Mouse (Mus musculus) lung, adult 2 months (tissue): Measurements from ENCODE around the gene Ncor1. TPM values are rescaled to one million over a fixed set of nuclear protein-coding genes. Genes with fewer than 3 reads are reported as not detected.
"Not testable (repeated sequence)": the region's sequence is repeated elsewhere in the genome, so short reads cannot be mapped to it uniquely, and the experiment has no call there.

Source experiments
- DNase-seq: peaks from one replicate; pipeline ENCODE4 v3.0.0; 2022
- H3K4me1 ChIP-seq: fragments of 200-500 bp; 2 replicates; pipeline ENCODE4 v1.6.1; 2011; ENCODE audit warnings: low read length; ENCODE audit not compliant: control insufficient read depth, insufficient read depth
- H3K4me3 ChIP-seq: fragments of 200-500 bp; replicated peaks from 2 replicates; pipeline ENCODE3; 2011; ENCODE audit warnings: low read depth, mild to moderate bottlenecking, control low read depth, low read length; ENCODE audit errors: extremely low read depth
- CTCF ChIP-seq: fragments of 200-500 bp; IDR thresholded peaks from 2 replicates; pipeline ENCODE4 v1.5.1; 2011; ENCODE audit warnings: mild to moderate bottlenecking, low read length, control low read depth; ENCODE audit not compliant: insufficient read depth
- POLR2A ChIP-seq: fragments of 200-500 bp; IDR thresholded peaks from 2 replicates; pipeline ENCODE4 v1.6.1; 2011; ENCODE audit warnings: low read depth, mild to moderate bottlenecking, control low read depth, low read length, borderline replicate concordance; ENCODE audit errors: extremely low read depth
- WGBS: fragments of 180-500 bp; shearing (Covaris S2); methylation state at CpG from one replicate; pipeline ENCODE4 v1.1.7; 2018; 5-methylcytosine and 5-hydroxymethylcytosine counted together
- polyA plus RNA-seq: library from polyadenylated mRNA; depleted of rRNA; stranded (reverse); fragments of >200 nt; gene quantifications from 2 replicates; pipeline ENCODE4 v1.2.3, GENCODE M21; 2012

The Ncor1 gene
- polyA plus RNA-seq, 1 experiment: 92.5 TPM

- no peaks in the 10 kb centered on the region; the same call in 1 of the 2 replicates for H3K4me1 ChIP-seq
- 93% methylated on average over 10 of the region's 10 CpGs for WGBS
- TF ChIP-seq CTCF (no peak), POLR2A (no peak)
Measured at GRCm38 (mm10) chr11:62487540-62488350, 29.4 kb upstream of the Ncor1 start.

GRCm38 (mm10) chr11:62486949-62487348 lies 28.6 kb upstream of the Ncor1 start:
- no peak for DNase-seq
- WGBS: 76% methylated on average over 1 of the region's 1 CpGs
- Histone ChIP-seq H3K4me1 (no peaks in the 10 kb centered on the region; the same call in 1 of the 2 replicates), H3K4me3 (no peak overlapping the region)
- TF ChIP-seq POLR2A: no peak
- no peak for TF ChIP-seq CTCF

More at GRCm38 (mm10) chr11:62487540-62488350, 29.4 kb upstream of the Ncor1 start:
- H3K4me3 ChIP-seq: no peak overlapping the region
- DNase-seq: no peak

DNA sequence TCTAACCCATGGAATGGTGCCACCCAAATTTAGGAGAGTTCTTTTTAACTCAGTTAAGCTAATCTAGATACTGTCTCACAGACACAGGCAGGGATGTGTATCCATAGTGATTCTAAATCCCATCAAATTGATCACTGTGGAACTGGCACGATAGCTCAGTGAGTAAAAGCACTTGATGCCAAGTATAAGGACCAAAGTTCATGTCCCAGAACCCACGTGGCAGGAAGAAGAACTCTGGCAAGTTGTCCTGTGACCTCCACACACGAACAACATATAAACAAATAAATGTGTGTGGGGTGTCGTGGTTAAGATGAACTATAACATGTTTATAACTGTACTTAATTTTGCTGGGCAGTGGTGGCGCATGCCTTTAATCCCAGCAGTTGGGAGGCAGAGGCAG lies 21.2 kb upstream of the Ncor1 start:
- no peak for DNase-seq
- H3K4me3 ChIP-seq: no peak overlapping the region
- WGBS: 72% methylated on average over 5 of the region's 5 CpGs
- no peak for TF ChIP-seq POLR2A
- no peak for TF ChIP-seq CTCF
- H3K4me1 ChIP-seq: no peaks in the 10 kb centered on the region; the same call in 1 of the 2 replicates

GRCm38 (mm10) chr11:62478931-62479330 lies 20.6 kb upstream of the Ncor1 start:
- DNase-seq: no peak

DNA sequence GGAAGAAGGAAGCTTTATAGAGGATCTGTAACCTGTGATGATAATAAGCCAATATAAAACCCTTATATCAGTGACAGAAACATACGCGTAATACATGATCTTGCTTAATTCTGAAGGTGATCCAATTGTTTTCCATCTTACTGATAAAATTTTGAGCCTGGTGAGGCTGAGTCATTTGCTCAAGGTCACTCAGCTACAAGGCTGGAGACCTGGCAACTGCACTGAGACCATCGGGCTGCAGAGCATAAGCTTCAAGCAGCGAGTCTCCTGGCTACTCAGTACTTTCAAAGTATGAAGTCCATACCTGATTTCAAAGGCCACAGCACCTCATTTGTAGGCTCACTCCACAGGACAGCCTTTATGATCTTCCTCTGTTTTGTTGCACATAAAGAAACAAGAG lies 17.8 kb upstream of the Ncor1 start:
- TF ChIP-seq POLR2A: no peak
- TF ChIP-seq CTCF: no peak
- Histone ChIP-seq H3K4me1 (no peaks in the 10 kb centered on the region), H3K4me3 (no peak overlapping the region)
- DNase-seq: no peak
- WGBS: 91% methylated on average over 4 of the region's 4 CpGs

More at GRCm38 (mm10) chr11:62478931-62479330, 20.6 kb upstream of the Ncor1 start:
- Histone ChIP-seq H3K4me1 (no peaks in the 10 kb centered on the region), H3K4me3 (no peak overlapping the region)
- WGBS: 20% methylated on average over 6 of the region's 6 CpGs
- no peak for TF ChIP-seq POLR2A
- TF ChIP-seq CTCF: no peak

- DNase-seq: no peak
- Histone ChIP-seq H3K4me3 (no peak overlapping the region), H3K4me1 (no peaks in the 10 kb centered on the region; the same call in 1 of the 2 replicates)
- TF ChIP-seq POLR2A (no peak), CTCF (no peak)
- WGBS: 93% methylated on average over 5 of the region's 5 CpGs
Measured at GRCm38 (mm10) chr11:62473516-62473915, 15.2 kb upstream of the Ncor1 start.

DNA sequence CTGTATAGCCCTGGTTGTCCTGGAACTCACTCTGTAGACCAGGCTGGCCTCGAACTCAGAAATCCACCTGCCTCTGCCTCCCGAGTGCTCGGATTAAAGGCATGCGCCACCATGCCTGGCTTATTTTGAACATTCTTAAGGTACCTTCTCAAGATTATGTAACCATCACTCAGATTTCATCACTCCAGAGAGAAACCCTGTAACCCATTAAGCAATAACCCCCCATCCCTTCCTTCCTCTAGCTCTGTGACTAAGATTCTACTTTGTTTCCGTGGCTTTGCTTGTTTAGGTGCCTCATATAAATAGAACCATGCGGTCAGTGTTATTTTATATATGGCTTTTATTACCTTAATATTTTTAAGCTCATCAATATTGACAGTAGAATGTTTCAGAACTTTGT lies 12.1 kb upstream of the Ncor1 start:
- H3K4me1 ChIP-seq: no peaks in the 10 kb centered on the region; the same call in 1 of the 2 replicates
- H3K4me3 ChIP-seq: no peak overlapping the region
- WGBS: 81% methylated on average over 6 of the region's 6 CpGs
- DNase-seq: no peak
- TF ChIP-seq CTCF (no peak), POLR2A (no peak)

DNA sequence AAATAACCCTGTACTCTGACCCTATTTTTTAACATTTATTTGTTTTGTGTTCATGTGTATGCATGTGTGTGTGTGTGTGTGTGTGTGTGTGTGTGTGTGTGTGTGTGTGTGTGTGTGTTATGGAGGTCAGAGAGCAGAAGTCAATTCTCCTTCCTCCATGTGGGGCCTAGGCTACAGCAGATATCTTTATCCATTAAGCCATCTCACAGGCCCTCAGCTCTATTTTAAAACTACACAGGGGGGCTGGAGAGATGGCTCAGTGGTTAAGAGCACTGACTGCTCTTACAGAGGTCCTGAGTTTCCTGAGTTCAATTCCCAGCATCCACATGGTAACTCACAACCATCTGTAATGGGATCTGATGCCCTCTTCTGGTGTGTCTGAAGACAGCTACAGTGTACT lies 8.9 kb upstream of the Ncor1 start:
- H3K4me3 ChIP-seq, H3K4me1 ChIP-seq, DNase-seq: not testable (repeated sequence)

DNA sequence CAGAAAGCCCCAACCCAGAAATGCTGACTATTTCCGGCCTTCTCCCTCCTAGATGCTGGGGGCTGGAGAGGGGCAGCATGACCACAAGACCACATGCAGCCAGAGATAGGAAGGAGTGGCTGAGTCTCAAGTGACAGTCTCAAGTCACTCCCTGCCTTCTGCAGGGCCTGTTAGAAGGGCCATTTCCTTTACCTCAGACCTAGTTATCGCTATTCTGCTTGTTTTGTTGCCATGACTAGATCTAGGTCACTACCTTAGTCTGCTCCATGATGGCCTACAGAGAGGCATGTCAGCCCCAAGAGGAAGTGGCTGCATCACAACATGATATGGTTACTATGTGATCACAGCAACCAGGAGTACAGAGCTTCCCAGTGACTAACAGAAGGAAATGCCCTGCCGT lies 8.2 kb upstream of the Ncor1 start:
- no peak overlapping the region for H3K4me3 ChIP-seq

DNA sequence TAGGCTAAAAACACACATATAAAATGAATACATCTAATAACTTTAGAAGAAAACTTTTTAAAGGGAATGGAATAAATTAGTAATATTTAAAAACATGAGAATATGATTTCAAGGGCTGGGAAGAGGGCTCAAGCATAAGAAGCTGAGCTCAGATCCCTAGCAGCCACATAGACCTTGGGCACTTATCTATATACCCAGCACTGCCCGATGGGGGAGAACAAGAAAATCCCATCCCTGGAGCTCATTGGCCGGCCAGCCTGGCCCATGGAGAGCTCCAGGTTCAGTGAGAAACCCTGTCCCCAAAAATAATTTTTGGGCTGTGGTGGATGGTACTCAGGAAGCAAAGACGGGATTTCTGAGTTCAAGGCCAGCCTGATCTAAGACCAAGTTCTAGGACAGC lies 7.5 kb upstream of the Ncor1 start:
- Histone ChIP-seq H3K4me3 (no peak overlapping the region), H3K4me1 (no peaks in the 10 kb centered on the region; the same call in 1 of the 2 replicates)
- DNase-seq: no peak
- TF ChIP-seq CTCF (no peak), POLR2A (no peak)
- whole genome bisulfite sequencing: 90% methylated on average over 3 of the region's 3 CpGs

More for the DNA sequence above, 8.2 kb upstream of the Ncor1 start:
- WGBS: 69% methylated on average over 3 of the region's 3 CpGs
- no peaks in the 10 kb centered on the region; the same call in 1 of the 2 replicates for H3K4me1 ChIP-seq
- DNase-seq: no peak
- TF ChIP-seq POLR2A (no peak), CTCF (no peak)

DNA sequence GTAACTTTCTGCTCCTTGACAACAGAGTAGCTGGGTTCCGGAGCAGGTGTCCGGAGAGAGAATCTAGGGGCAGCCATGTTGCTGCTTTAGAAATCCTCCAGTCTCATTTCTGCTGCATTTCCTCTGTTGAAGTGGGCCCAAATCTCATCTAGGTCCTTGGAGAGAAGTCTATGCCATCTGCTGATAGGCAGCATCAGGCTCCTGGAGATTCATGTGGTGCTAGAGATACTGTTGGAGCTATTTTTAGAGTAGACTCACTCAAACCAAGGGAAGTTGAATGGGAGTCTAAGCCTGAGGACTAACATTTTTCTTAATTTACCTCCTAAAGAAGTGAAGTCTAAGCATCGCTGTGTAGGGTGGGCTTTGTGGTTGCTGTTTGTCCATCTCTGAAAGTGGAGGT lies 6.4 kb upstream of the Ncor1 start:
- 97% methylated on average over 3 of the region's 3 CpGs for WGBS
- Histone ChIP-seq H3K4me3 (no peak overlapping the region), H3K4me1 (no peaks in the 10 kb centered on the region)
- DNase-seq: no peak
- TF ChIP-seq CTCF: no peak
- no peak for TF ChIP-seq POLR2A
